Mouse (Mus musculus) CH12.LX (cell line): ENCODE data around the gene Phox2a. TPM values are rescaled to one million over a fixed set of nuclear protein-coding genes. Genes with fewer than 3 reads are reported as not detected.

ENCODE experiments used
- DNase-seq: peaks from one replicate; pipeline ENCODE4 v3.0.0-alpha.2; 2013; ENCODE audit errors: extremely low read depth
- H3K27ac ChIP-seq: 2 replicates; pipeline ENCODE4 v1.5.1; 2012; ENCODE audit warnings: low read depth, mild to moderate bottlenecking, control low read depth, moderate library complexity; ENCODE audit not compliant: insufficient read depth
- H3K27me3 ChIP-seq: replicated peaks from 2 replicates; pipeline ENCODE3; 2012; ENCODE audit warnings: inconsistent platforms
- H3K36me3 ChIP-seq, 2 experiments: replicated peaks in 1 of 2; 2 replicates each; pipeline versions ENCODE3 to v1.6.1; 2012; ENCODE audit warnings: inconsistent platforms in 1 of 2, low read length in 1 of 2, mild to moderate bottlenecking in 1 of 2, mixed read lengths in 1 of 2, moderate library complexity in 1 of 2; ENCODE audit not compliant: control insufficient read depth in 1 of 2, insufficient read depth in 1 of 2
- H3K4me1 ChIP-seq, 2 experiments: 2 replicates each; pipeline ENCODE4 v1.6.1; 2012; ENCODE audit warnings: inconsistent platforms in 1 of 2, moderate library complexity in 1 of 2; ENCODE audit not compliant: insufficient read depth in 2 of 2, control insufficient read depth in 1 of 2
- H3K4me2 ChIP-seq: 2 replicates; pipeline ENCODE4 v1.6.1; 2012; ENCODE audit warnings: low read depth, mild to moderate bottlenecking, control low read depth; ENCODE audit not compliant: poor library complexity, insufficient read depth, severe bottlenecking
- H3K4me3 ChIP-seq, 3 experiments: fragments of 150-350 bp in 1 of 3; sonication (generic) in 1 of 3; replicated peaks in 1 of 3; 2 replicates each; pipeline versions ENCODE3 to v1.5.1; 2011 to 2012; ENCODE audit warnings: low read depth in 2 of 3, low read length in 2 of 3, mild to moderate bottlenecking in 2 of 3, moderate library complexity in 2 of 3, control low read depth in 1 of 3, improper control_type of control experiment in 1 of 3, inconsistent platforms in 1 of 3, mixed read lengths in 1 of 3; ENCODE audit not compliant: poor library complexity in 1 of 3
- H3K79me2 ChIP-seq: replicated peaks from 2 replicates; pipeline ENCODE4 v1.6.1; 2012; ENCODE audit warnings: mild to moderate bottlenecking, moderate library complexity; ENCODE audit not compliant: control insufficient read depth, poor library complexity, insufficient read depth, severe bottlenecking; ENCODE audit errors: extremely low read depth
- H3K9ac ChIP-seq: 2 replicates; pipeline ENCODE4 v1.6.1; 2012; ENCODE audit warnings: low read depth, mild to moderate bottlenecking, control low read depth, moderate library complexity; ENCODE audit not compliant: insufficient read depth
- H3K9me3 ChIP-seq: replicated peaks from 2 replicates; pipeline ENCODE3; 2012; ENCODE audit warnings: low read length, inconsistent platforms, mixed read lengths
- CHD1 ChIP-seq: IDR thresholded peaks from 2 replicates; pipeline ENCODE4 v1.6.1; 2012; ENCODE audit warnings: low read depth, low read length, improper control_type of control experiment, inconsistent platforms
- CHD2 ChIP-seq: IDR thresholded peaks from 2 replicates; pipeline ENCODE4 v1.6.1; 2011; ENCODE audit warnings: low read length, improper control_type of control experiment
- CTCF ChIP-seq, 2 experiments: IDR thresholded peaks in 1 of 2; conservative IDR thresholded peaks in 1 of 2; 2 replicates each; pipeline ENCODE4 v1.5.1; 2011 to 2012; ENCODE audit warnings: low read depth in 2 of 2, low read length in 2 of 2, improper control_type of control experiment in 1 of 2, inconsistent platforms in 1 of 2, mild to moderate bottlenecking in 1 of 2, moderate library complexity in 1 of 2
- E2F4 ChIP-seq: IDR thresholded peaks from 2 replicates; pipeline ENCODE4 v1.6.1; 2011; ENCODE audit warnings: low read depth, low read length, improper control_type of control experiment; ENCODE audit not compliant: insufficient replicate concordance
- ELF1 ChIP-seq: IDR thresholded peaks from 2 replicates; pipeline ENCODE4 v1.6.1; 2014; ENCODE audit warnings: low read depth, mild to moderate bottlenecking, inconsistent platforms, low read length, improper control_type of control experiment
- EP300 ChIP-seq: IDR thresholded peaks from 2 replicates; pipeline ENCODE4 v1.6.1; 2011; ENCODE audit warnings: low read length, improper control_type of control experiment
- ETS1 ChIP-seq: conservative IDR thresholded peaks from 2 replicates; pipeline ENCODE4 v1.6.1; 2012; ENCODE audit warnings: low read depth, mild to moderate bottlenecking, inconsistent platforms, low read length, improper control_type of control experiment, moderate library complexity
- GABPA ChIP-seq: IDR thresholded peaks from 2 replicates; pipeline ENCODE4 v1.6.1; 2012; ENCODE audit warnings: low read depth, low read length, improper control_type of control experiment, inconsistent platforms; ENCODE audit not compliant: insufficient replicate concordance
- IRF4 ChIP-seq: IDR thresholded peaks from 2 replicates; pipeline ENCODE4 v1.6.1; 2014; ENCODE audit warnings: low read depth, mild to moderate bottlenecking, inconsistent platforms, low read length, improper control_type of control experiment
- JUN ChIP-seq: IDR thresholded peaks from 2 replicates; pipeline ENCODE4 v1.6.1; 2011; ENCODE audit warnings: low read depth, mild to moderate bottlenecking, low read length, improper control_type of control experiment, moderate library complexity; ENCODE audit not compliant: insufficient read depth
- JUND ChIP-seq: conservative IDR thresholded peaks from 2 replicates; pipeline ENCODE4 v1.6.1; 2011; ENCODE audit warnings: low read depth, low read length, improper control_type of control experiment
- KAT2A ChIP-seq: IDR thresholded peaks from 2 replicates; pipeline ENCODE4 v1.6.1; 2012; ENCODE audit warnings: low read length, improper control_type of control experiment, inconsistent platforms; ENCODE audit not compliant: insufficient replicate concordance
- MAX ChIP-seq: IDR thresholded peaks from 2 replicates; pipeline ENCODE4 v1.6.1; 2011; ENCODE audit warnings: low read length, improper control_type of control experiment
- MAZ ChIP-seq: IDR thresholded peaks from 2 replicates; pipeline ENCODE4 v1.6.1; 2012; ENCODE audit warnings: low read depth, mild to moderate bottlenecking, inconsistent platforms, low read length, improper control_type of control experiment, moderate library complexity
- MEF2A ChIP-seq: IDR thresholded peaks from 2 replicates; pipeline ENCODE4 v1.6.1; 2014; ENCODE audit warnings: low read depth, mild to moderate bottlenecking, inconsistent platforms, low read length, improper control_type of control experiment, borderline replicate concordance
- MXI1 ChIP-seq: IDR thresholded peaks from 2 replicates; pipeline ENCODE4 v1.6.1; 2011; ENCODE audit warnings: mild to moderate bottlenecking, low read depth, low read length, improper control_type of control experiment
- POLR2A ChIP-seq: IDR thresholded peaks from 2 replicates; pipeline ENCODE4 v1.6.1; 2011; ENCODE audit warnings: low read depth, mild to moderate bottlenecking, improper control_type of control experiment, low read length
- POLR2AphosphoS2 ChIP-seq: IDR thresholded peaks from 2 replicates; pipeline ENCODE4 v1.6.1; 2011; ENCODE audit warnings: low read depth, low read length, improper control_type of control experiment
- RAD21 ChIP-seq: IDR thresholded peaks from 2 replicates; pipeline ENCODE4 v1.6.1; 2011; ENCODE audit warnings: low read depth, mild to moderate bottlenecking, low read length, improper control_type of control experiment, moderate library complexity
- SMC3 ChIP-seq: IDR thresholded peaks from 2 replicates; pipeline ENCODE4 v1.6.1; 2011; ENCODE audit warnings: low read depth, low read length, improper control_type of control experiment
- TBP ChIP-seq: conservative IDR thresholded peaks from 2 replicates; pipeline ENCODE4 v1.6.1; 2011; ENCODE audit warnings: low read depth, low read length, improper control_type of control experiment
- USF2 ChIP-seq: conservative IDR thresholded peaks from 2 replicates; pipeline ENCODE4 v1.6.1; 2011; ENCODE audit warnings: low read depth, low read length, improper control_type of control experiment
- ZKSCAN1 ChIP-seq: IDR thresholded peaks from 2 replicates; pipeline ENCODE4 v1.6.1; 2012; ENCODE audit warnings: low read depth, inconsistent platforms, low read length, improper control_type of control experiment, borderline replicate concordance
- ZMIZ1 ChIP-seq: IDR thresholded peaks from 2 replicates; pipeline ENCODE4 v1.6.1; 2012; ENCODE audit warnings: low read depth, mild to moderate bottlenecking, inconsistent platforms, low read length, improper control_type of control experiment
- ZNF384 ChIP-seq: IDR thresholded peaks from 2 replicates; pipeline ENCODE4 v1.6.1; 2012; ENCODE audit warnings: low read depth, low read length, improper control_type of control experiment, inconsistent platforms
- dilution Hi-C: fragments of 300-500 bp; cut with MboI; formaldehyde crosslinking; loops from 2 replicates; pipeline ENCODE4 v1.14.3; 2020; ENCODE audit warnings: low sequenced_read_pairs; ENCODE audit not compliant: extremely low pct_unique_long_range_greater_than_20kb, extremely low pct_ligation_motif_present
- in situ Hi-C: fragments of 300-500 bp; cut with MboI; formaldehyde crosslinking; loops from 3 replicates; pipeline ENCODE4 v1.14.3; 2019; ENCODE audit warnings: low sequenced_read_pairs, low pct_ligation_motif_present, low pct_unique_long_range_greater_than_20kb, mixed read lengths
- polyA plus RNA-seq: library from polyadenylated mRNA; unstranded; fragments of >175 nt; gene quantifications from 2 replicates; pipeline ENCODE4 v1.2.1, GENCODE M21; 2012; ENCODE audit warnings: low read depth; ENCODE audit not compliant: insufficient read length
- total RNA-seq, 2 experiments: library from RNA; depleted of rRNA; stranded (reverse); fragments of 300-350 nt in 1 of 2; fragments of >200 nt in 1 of 2; gene quantifications; 2 replicates each; pipeline ENCODE4 v1.2.3; 2012 to 2014

The Phox2a gene
- total and polyA plus RNA-seq, 3 experiments = not detected

GRCm38 (mm10) chr7:101851689-101852088 is 33.6 kb downstream of the Phox2a start:
- Histone ChIP-seq H3K27ac (no peak overlapping the region), H3K4me1 (peaks cover 0 to 8% of the 10 kb centered on the region in 2 experiments; a peak in 2 of 4 replicates), H3K9ac (no peak overlapping the region), H3K4me3 (no peak overlapping the region), H3K9me3 (no peaks in the 10 kb centered on the region)
- in situ Hi-C loops = no loop called here
- dilution Hi-C loops = no loop called here
- TF ChIP-seq POLR2A (no peak), TBP (no peak), JUN (no peak), ETS1 (peak; percentile 33; the same call in 1 of the 2 replicates), POLR2AphosphoS2 (no peak), CHD1 (no peak), GABPA (no peak), MXI1 (no peak), ZKSCAN1 (no peak), ELF1 (no peak), CHD2 (no peak), KAT2A (no peak), MAZ (no peak), ZNF384 (peak; percentile 65), IRF4 (peak; percentile 80), MAX (no peak), JUND (no peak), RAD21 (no peak), EP300 (peak; percentile 76), CTCF (conservative IDR thresholded peaks at IDR 0.05 in 1 of 2, IDR thresholded peaks at IDR 0.05 in 1 of 2; ENCODE audit: low read depth in 2 of 2, low read length in 2 of 2) (no peak), ZMIZ1 (no peak), E2F4 (no peak), USF2 (no peak), MEF2A (peak; percentile 81)
- TF ChIP-seq, all 38 proteins: peak for 5
- Histone ChIP-seq H3K79me2 (no peaks in the 10 kb centered on the region), H3K4me2 (no peak overlapping the region), H3K36me3 (no peaks in the 10 kb centered on the region), H3K27me3 (no peaks in the 10 kb centered on the region)
- DNase-seq = no peak

DNA sequence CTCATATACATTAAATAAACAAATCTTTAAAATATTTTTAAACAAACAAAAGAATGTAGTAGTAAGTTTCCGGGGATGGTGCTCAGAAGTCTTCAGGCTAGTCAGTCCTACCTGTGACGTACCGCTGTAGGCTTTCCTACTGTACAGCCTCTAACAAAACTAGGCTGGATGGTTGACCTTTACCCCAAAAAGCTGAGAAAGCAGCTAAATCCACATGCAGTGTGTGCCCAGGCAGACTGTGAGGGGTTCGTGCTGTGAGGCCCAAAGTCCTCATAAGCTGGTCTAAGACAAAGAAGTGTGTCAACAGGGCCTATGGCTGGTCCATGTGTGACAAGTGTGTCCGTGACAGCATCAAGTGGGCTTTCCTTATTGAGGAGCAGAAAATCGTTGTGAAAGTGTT is 34.7 kb downstream of the Phox2a start:
- H3K36me3 ChIP-seq = no peaks in the 10 kb centered on the region
- in situ Hi-C loops = no loop called here
- no peak for TF ChIP-seq IRF4
- TF ChIP-seq SMC3 = no peak
- TF ChIP-seq, all 38 proteins: peak for 0
- no peaks in the 10 kb centered on the region for H3K27me3 ChIP-seq
- no peak overlapping the region for H3K27ac ChIP-seq
- no peaks in the 10 kb centered on the region for H3K79me2 ChIP-seq
- DNase-seq = no peak
- peaks cover 0 to 20% of the 10 kb centered on the region in 2 experiments; a peak in 3 of 4 replicates for H3K4me1 ChIP-seq
- no peak overlapping the region for H3K4me3 ChIP-seq
- no peak overlapping the region for H3K9ac ChIP-seq
- dilution Hi-C loops = no loop called here
- no peak overlapping the region for H3K4me2 ChIP-seq
- no peaks in the 10 kb centered on the region for H3K9me3 ChIP-seq
